Mouse (Mus musculus): ENCODE data around the gene Trak1.

DNA sequence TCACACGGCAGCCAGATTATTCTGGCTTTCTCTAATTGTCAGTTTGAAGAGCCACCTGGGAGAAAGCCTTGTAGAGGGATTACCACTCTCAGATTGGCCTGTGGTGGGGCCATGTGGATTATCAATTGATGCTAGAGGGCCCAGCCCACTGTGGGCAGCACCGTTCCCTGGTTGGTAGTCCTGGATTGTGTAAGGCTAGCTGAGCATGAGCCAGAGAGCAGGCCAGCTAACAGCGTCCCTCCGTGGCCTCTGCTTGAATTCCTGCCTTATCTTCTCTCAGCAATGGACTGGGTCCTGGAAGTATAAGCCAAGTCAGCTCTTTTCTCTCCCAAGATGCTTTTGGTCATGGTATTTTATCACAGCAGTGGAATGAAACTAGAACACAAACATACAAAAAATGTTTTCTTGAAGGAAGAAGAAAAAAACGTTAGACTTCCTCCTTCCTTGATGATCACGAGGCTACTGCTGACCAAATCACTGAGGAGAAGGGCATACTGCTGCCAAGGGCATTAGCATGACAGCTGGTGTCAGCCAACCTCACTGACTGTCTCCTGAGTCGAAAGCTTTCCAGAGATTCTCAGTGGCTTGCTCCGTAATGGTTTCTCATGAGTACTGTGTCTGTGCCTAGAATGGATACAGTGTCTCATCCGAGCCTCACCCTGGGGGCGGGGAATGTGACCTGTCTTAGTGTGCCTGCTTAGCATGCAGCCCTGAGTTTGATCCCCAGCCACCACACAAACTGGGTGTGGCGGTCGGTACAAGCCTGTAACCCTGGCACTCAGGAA is 19.5 kb downstream of the Trak1 start:
- TF ChIP-seq POLR2A (IDR thresholded peaks at IDR 0.05; ENCODE audit: extremely low read depth, insufficient read depth, low read length) (no peak), CTCF (IDR thresholded peaks at IDR 0.05; ENCODE audit: low read depth, low read length) (peak; percentile 48)
